Mouse (Mus musculus): ENCODE measurements at regions not wholly inside any gene's neighbourhood (a gene's known extent, or its start where the extent isn't known, plus 50 kb on each side); places are given as distances from the start of the nearest gene placed in this dataset.

GRCm38 (mm10) chr3:119890911-119891310 lies 106.6 kb upstream of the Ptbp2 start:
- Histone ChIP-seq H3K4me2 (ENCODE audit: low read depth, low read length) (no peak overlapping the region), H3K9me3 (replicated peaks; ENCODE audit: control insufficient read depth, low read length) (0 out of 2 replicates have a peak, but pooled peaks cover 2% of the 10 kb centered on the region), H3K9ac (ENCODE audit: low read length) (no peak overlapping the region), H3K27me3 (ENCODE audit: control insufficient read depth, insufficient read depth, low read length) (no peaks in the 10 kb centered on the region), H3K4me1 (ENCODE audit: control insufficient read depth, insufficient read depth, low read length) (0 out of 2 replicates have a peak, but pooled peaks cover 5% of the 10 kb centered on the region), H3K27ac (ENCODE audit: low read length) (no peak overlapping the region), H3K4me3 (ENCODE audit: low read length) (no peak overlapping the region), H3K36me3 (ENCODE audit: control insufficient read depth, insufficient read depth) (no peaks in the 10 kb centered on the region)
- WGBS, result 27% methylated on average over 4 of the region's 4 CpGs
- no peak for ATAC-seq (replicated peaks; ENCODE audit: extremely low read depth, insufficient read depth, low FRiP score)

- no peaks in the 10 kb centered on the region for H3K27me3 ChIP-seq (ENCODE audit: control insufficient read depth, insufficient read depth, low read length)
- WGBS, result 82% methylated on average over 3 of the region's 3 CpGs
- no peak overlapping the region for H3K4me3 ChIP-seq (ENCODE audit: low read length)
- ATAC-seq (replicated peaks; ENCODE audit: extremely low read depth, insufficient read depth, low FRiP score), result no peak
- 0 out of 2 replicates have a peak, but pooled peaks cover 2% of the 10 kb centered on the region for H3K9me3 ChIP-seq (replicated peaks; ENCODE audit: control insufficient read depth, low read length)
- no peaks in the 10 kb centered on the region for H3K36me3 ChIP-seq (ENCODE audit: control insufficient read depth, insufficient read depth)
- H3K4me2 ChIP-seq (ENCODE audit: low read depth, low read length), result no peak overlapping the region
- no peak overlapping the region for H3K27ac ChIP-seq (ENCODE audit: low read length)
- no peak overlapping the region for H3K9ac ChIP-seq (ENCODE audit: low read length)
- no peaks in the 10 kb centered on the region for H3K4me1 ChIP-seq (ENCODE audit: control insufficient read depth, insufficient read depth, low read length)
These were observed 104.2 kb upstream of the Ptbp2 start for GRCm38 (mm10) chr3:119888487-119888886.

GRCm38 (mm10) chr3:119876395-119876794 lies 92.1 kb upstream of the Ptbp2 start:
- H3K27ac ChIP-seq (ENCODE audit: low read length), result no peak overlapping the region
- no peak for ATAC-seq (replicated peaks; ENCODE audit: extremely low read depth, insufficient read depth, low FRiP score)
- no peaks in the 10 kb centered on the region for H3K36me3 ChIP-seq (ENCODE audit: control insufficient read depth, insufficient read depth)
- no peak overlapping the region for H3K4me2 ChIP-seq (ENCODE audit: low read depth, low read length)
- no peaks in the 10 kb centered on the region for H3K27me3 ChIP-seq (ENCODE audit: control insufficient read depth, insufficient read depth, low read length)
- WGBS, result 85% methylated on average over 5 of the region's 5 CpGs
- no peak overlapping the region for H3K4me3 ChIP-seq (ENCODE audit: low read length)
- H3K9ac ChIP-seq (ENCODE audit: low read length), result no peak overlapping the region
- H3K4me1 ChIP-seq (ENCODE audit: control insufficient read depth, insufficient read depth, low read length), result no peaks in the 10 kb centered on the region
- no peaks in the 10 kb centered on the region for H3K9me3 ChIP-seq (replicated peaks; ENCODE audit: control insufficient read depth, low read length)

GRCm38 (mm10) chr3:119875061-119875460 lies 90.8 kb upstream of the Ptbp2 start:
- no peak for ATAC-seq (replicated peaks; ENCODE audit: extremely low read depth, insufficient read depth, low FRiP score)

GRCm38 (mm10) chr3:119862194-119862957 lies 78.1 kb upstream of the Ptbp2 start:
- no peak overlapping the region for H3K4me2 ChIP-seq (ENCODE audit: low read depth, low read length)
- H3K4me1 ChIP-seq (ENCODE audit: control insufficient read depth, insufficient read depth, low read length), result peaks cover 4% of the 10 kb centered on the region; the same call in 1 of the 2 replicates
- H3K36me3 ChIP-seq (ENCODE audit: control insufficient read depth, insufficient read depth), result no peaks in the 10 kb centered on the region
- H3K4me3 ChIP-seq (ENCODE audit: low read length), result no peak overlapping the region
- H3K9ac ChIP-seq (ENCODE audit: low read length), result no peak overlapping the region
- ATAC-seq (replicated peaks; ENCODE audit: extremely low read depth, insufficient read depth, low FRiP score), result no peak
- 68% methylated on average over 7 of the region's 7 CpGs for WGBS
- H3K9me3 ChIP-seq (replicated peaks; ENCODE audit: control insufficient read depth, low read length), result no peaks in the 10 kb centered on the region
- H3K27me3 ChIP-seq (ENCODE audit: control insufficient read depth, insufficient read depth, low read length), result no peaks in the 10 kb centered on the region
- no peak overlapping the region for H3K27ac ChIP-seq (ENCODE audit: low read length)

More at GRCm38 (mm10) chr3:119875061-119875460, 90.8 kb upstream of the Ptbp2 start:
- no peaks in the 10 kb centered on the region for H3K4me1 ChIP-seq (ENCODE audit: control insufficient read depth, insufficient read depth, low read length)
- WGBS, result 90% methylated on average over 1 of the region's 1 CpGs
- H3K4me3 ChIP-seq (ENCODE audit: low read length), result no peak overlapping the region
- H3K9ac ChIP-seq (ENCODE audit: low read length), result no peak overlapping the region
- no peaks in the 10 kb centered on the region for H3K27me3 ChIP-seq (ENCODE audit: control insufficient read depth, insufficient read depth, low read length)
- no peak overlapping the region for H3K4me2 ChIP-seq (ENCODE audit: low read depth, low read length)
- no peaks in the 10 kb centered on the region for H3K36me3 ChIP-seq (ENCODE audit: control insufficient read depth, insufficient read depth)
- no peak overlapping the region for H3K27ac ChIP-seq (ENCODE audit: low read length)
- H3K9me3 ChIP-seq (replicated peaks; ENCODE audit: control insufficient read depth, low read length), result no peaks in the 10 kb centered on the region
